Mouse (Mus musculus) neural tube, embryonic 11.5 days (tissue): ENCODE results near the gene Gm3383. TPM values are rescaled to one million over a fixed set of nuclear protein-coding genes. Genes with fewer than 3 reads are reported as not detected.

ENCODE experiments used
- polyA plus RNA-seq: library from polyadenylated mRNA; unstranded; fragments of >200 nt; fragmentation: Nextera tagmentation; extraction: Ambion mirVana; gene quantifications from 2 replicates; pipeline ENCODE4 v1.2.1, GENCODE M21; 2014

Gene Gm3383
- polyA plus RNA-seq, 1 experiment from 2014 or later: 1.4 TPM

Other genes with a start within 250 kb of the Gm3383 start
- gene Gm8265, start 175.0 kb downstream of the Gm3383 start, polyA plus RNA-seq: not detected in 2 replicates
- gene Gm9603, start 120.5 kb downstream of the Gm3383 start, polyA plus RNA-seq: not detected in 2 replicates
- not detected in 2 replicates for gene Gm3373, start 66.4 kb downstream of the Gm3383 start, polyA plus RNA-seq
- not detected in 2 replicates for gene Gm3424, start 22.3 kb upstream of the Gm3383 start, polyA plus RNA-seq
- gene Gm8237, start 72.4 kb upstream of the Gm3383 start, polyA plus RNA-seq: 0.43 and 0.45 TPM in 2 replicates
- gene Gm3248, start 153.8 kb upstream of the Gm3383 start, polyA plus RNA-seq: 0.85 and 1.2 TPM in 2 replicates
- gene Gm3453, start 171.2 kb upstream of the Gm3383 start, polyA plus RNA-seq: not detected in 2 replicates